Mouse (Mus musculus): ENCODE data around the gene Serinc2. TPM values are rescaled to one million over a fixed set of nuclear protein-coding genes. Genes with fewer than 3 reads are reported as not detected.
A peak's percentile ranks its signal among the peaks of the same experiment; 100 is the strongest.

Serinc2 gene
- total and polyA plus RNA-seq, 3 experiments = 0.08 to 0.20 TPM; not detected in 1

DNA sequence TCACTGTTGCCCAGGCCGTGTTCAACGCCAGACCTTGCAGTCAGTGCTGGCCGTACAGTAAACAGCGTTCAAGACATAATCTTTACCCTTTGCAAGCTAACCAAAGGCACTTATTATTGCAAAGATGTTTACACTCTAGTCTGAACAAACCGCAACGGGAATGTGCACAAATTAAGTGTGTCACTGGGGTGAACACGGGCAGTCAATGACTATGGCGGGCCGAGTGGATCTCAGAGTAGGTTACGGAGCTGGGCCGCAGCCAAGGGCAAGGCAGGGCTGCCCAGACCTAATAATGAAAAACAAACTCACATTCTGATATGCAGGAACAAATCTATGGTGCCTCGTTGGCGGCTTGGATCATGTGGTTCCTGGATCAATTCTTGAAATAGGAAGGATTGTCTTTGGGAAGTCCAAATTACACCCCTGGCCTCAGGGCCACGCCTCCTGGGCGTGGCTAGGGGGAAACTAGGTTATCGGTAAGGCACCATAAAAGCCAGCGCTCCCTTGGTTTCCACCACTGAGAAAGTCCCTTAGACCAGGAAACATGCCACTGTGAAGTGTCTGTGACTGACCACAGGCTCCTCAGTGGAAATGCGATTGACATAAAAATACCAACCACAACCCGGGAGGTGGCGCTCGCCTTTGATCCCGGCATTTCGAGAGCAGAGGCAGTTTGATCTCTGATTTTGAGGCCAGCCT lies 16.2 kb upstream of the Serinc2 start:
- dilution Hi-C loops (cut with MboI; ENCODE audit: extremely low pct_ligation_motif_present, extremely low pct_unique_long_range_greater_than_20kb, low sequenced_read_pairs) (no loop called here), in situ Hi-C loops (cut with MboI; ENCODE audit: low pct_ligation_motif_present, low pct_unique_long_range_greater_than_20kb, low sequenced_read_pairs) (no loop called here)
- TF ChIP-seq CTCF (conservative IDR thresholded peaks at IDR 0.05 in 1 of 2, IDR thresholded peaks at IDR 0.05 in 1 of 2; ENCODE audit: low read depth in 2 of 2, low read length in 2 of 2) (peak in 1 of 2 experiments; percentile 20; a peak in 2 of 4 replicates), BHLHE40 (IDR thresholded peaks at IDR 0.05; ENCODE audit: low read depth, low read length) (no peak), MEF2A (IDR thresholded peaks at IDR 0.05; ENCODE audit: borderline replicate concordance, low read depth, low read length) (no peak), JUN (IDR thresholded peaks at IDR 0.05; ENCODE audit: insufficient read depth, low read depth, low read length) (no peak), TCF12 (IDR thresholded peaks at IDR 0.05; ENCODE audit: low read depth, low read length) (no peak), MAZ (IDR thresholded peaks at IDR 0.05; ENCODE audit: low read depth, low read length) (no peak), MXI1 (IDR thresholded peaks at IDR 0.05; ENCODE audit: low read depth, low read length) (no peak)
- Histone ChIP-seq H3K4me1 (ENCODE audit: control insufficient read depth in 1 of 2, insufficient read depth in 2 of 2) (peaks cover 0 to 4% of the 10 kb centered on the region in 2 experiments; a peak in 1 of 4 replicates), H3K9me3 (replicated peaks; ENCODE audit: low read length) (no peaks in the 10 kb centered on the region), H3K4me2 (ENCODE audit: insufficient read depth, low read depth, poor library complexity, severe bottlenecking) (no peak overlapping the region), H3K79me2 (replicated peaks; ENCODE audit: control insufficient read depth, extremely low read depth, insufficient read depth, poor library complexity, severe bottlenecking) (no peaks in the 10 kb centered on the region), H3K36me3 (replicated peaks in 1 of 2; ENCODE audit: control insufficient read depth in 1 of 2, insufficient read depth in 1 of 2, low read length in 1 of 2) (no peaks in the 10 kb centered on the region), H3K27ac (ENCODE audit: insufficient read depth, low read depth) (no peak overlapping the region), H3K9ac (ENCODE audit: insufficient read depth, low read depth) (no peak overlapping the region), H3K4me3 (replicated peaks in 1 of 3; ENCODE audit: low read depth in 2 of 3, low read length in 2 of 3, poor library complexity in 1 of 3) (no peak overlapping the region), H3K27me3 (replicated peaks) (peaks cover 51% of the 10 kb centered on the region)
- DNase-seq (ENCODE audit: extremely low read depth) = no peak

GRCm38 (mm10) chr4:130294513-130294912 lies 15.5 kb upstream of the Serinc2 start:
- DNase-seq (ENCODE audit: extremely low read depth) = no peak
- no peak overlapping the region for H3K4me3 ChIP-seq (replicated peaks in 1 of 3; ENCODE audit: low read depth in 2 of 3, low read length in 2 of 3, poor library complexity in 1 of 3)
- no peaks in the 10 kb centered on the region for H3K36me3 ChIP-seq (replicated peaks in 1 of 2; ENCODE audit: control insufficient read depth in 1 of 2, insufficient read depth in 1 of 2, low read length in 1 of 2)
- in situ Hi-C loops (cut with MboI; ENCODE audit: low pct_ligation_motif_present, low pct_unique_long_range_greater_than_20kb, low sequenced_read_pairs) (loop anchor here (5.0 kb wide), 1 partner anchor 97 kb away; no protein-coding TSS in a partner anchor), dilution Hi-C loops (cut with MboI; ENCODE audit: extremely low pct_ligation_motif_present, extremely low pct_unique_long_range_greater_than_20kb, low sequenced_read_pairs) (no loop called here)
- no peak for TF ChIP-seq POLR2A (IDR thresholded peaks at IDR 0.05; ENCODE audit: low read depth, low read length)
- TF ChIP-seq CTCF (conservative IDR thresholded peaks at IDR 0.05 in 1 of 2, IDR thresholded peaks at IDR 0.05 in 1 of 2; ENCODE audit: low read depth in 2 of 2, low read length in 2 of 2) = no peak
- no peak for TF ChIP-seq NELFE (IDR thresholded peaks at IDR 0.05; ENCODE audit: low read depth, low read length)
- TF ChIP-seq USF1 (IDR thresholded peaks at IDR 0.05; ENCODE audit: low read depth, low read length) = no peak
- H3K4me2 ChIP-seq (ENCODE audit: insufficient read depth, low read depth, poor library complexity, severe bottlenecking) = no peak overlapping the region
- peaks cover 50% of the 10 kb centered on the region for H3K27me3 ChIP-seq (replicated peaks)
- H3K4me1 ChIP-seq (ENCODE audit: control insufficient read depth in 1 of 2, insufficient read depth in 2 of 2) = peaks cover 0 to 4% of the 10 kb centered on the region in 2 experiments; a peak in 1 of 4 replicates
- no peak overlapping the region for H3K9ac ChIP-seq (ENCODE audit: insufficient read depth, low read depth)
- H3K9me3 ChIP-seq (replicated peaks; ENCODE audit: low read length) = no peaks in the 10 kb centered on the region
- H3K27ac ChIP-seq (ENCODE audit: insufficient read depth, low read depth) = no peak overlapping the region
- H3K79me2 ChIP-seq (replicated peaks; ENCODE audit: control insufficient read depth, extremely low read depth, insufficient read depth, poor library complexity, severe bottlenecking) = no peaks in the 10 kb centered on the region

DNA sequence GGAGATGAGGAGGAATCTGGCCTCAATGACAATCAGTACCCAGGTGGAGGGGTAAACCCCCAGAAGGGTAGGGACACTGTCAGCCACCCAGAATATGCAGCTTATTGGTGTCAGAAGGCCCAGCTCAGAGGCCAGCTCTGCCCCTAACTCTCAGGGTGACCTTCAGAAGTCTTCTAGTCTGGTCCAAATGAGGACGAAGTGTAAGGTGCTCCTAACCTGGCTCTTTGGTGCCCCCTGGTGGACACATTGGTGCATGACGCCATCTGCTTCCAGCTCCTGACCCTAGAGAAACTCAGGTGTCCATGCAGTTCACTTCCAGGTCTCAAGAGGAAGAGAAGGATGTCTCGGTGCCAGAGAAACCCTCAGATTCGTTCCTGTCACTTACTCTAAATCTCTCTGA lies 13.3 kb upstream of the Serinc2 start:
- in situ Hi-C loops (cut with MboI; ENCODE audit: low pct_ligation_motif_present, low pct_unique_long_range_greater_than_20kb, low sequenced_read_pairs) = loop anchor here (5.0 kb wide), 1 partner anchor 95 kb away; no protein-coding TSS in a partner anchor
- H3K27ac ChIP-seq (ENCODE audit: insufficient read depth, low read depth) = no peak overlapping the region
- H3K9ac ChIP-seq (ENCODE audit: insufficient read depth, low read depth) = no peak overlapping the region

More for the DNA sequence above, 13.3 kb upstream of the Serinc2 start:
- peaks cover 62% of the 10 kb centered on the region for H3K27me3 ChIP-seq (replicated peaks)
- DNase-seq (ENCODE audit: extremely low read depth) = peak; percentile 78
- TF ChIP-seq MAZ (IDR thresholded peaks at IDR 0.05; ENCODE audit: low read depth, low read length) (no peak), ZKSCAN1 (IDR thresholded peaks at IDR 0.05; ENCODE audit: borderline replicate concordance, low read depth, low read length) (no peak), SIN3A (IDR thresholded peaks at IDR 0.05; ENCODE audit: low read length) (no peak), PAX5 (IDR thresholded peaks at IDR 0.05; ENCODE audit: low read length) (no peak), JUN (IDR thresholded peaks at IDR 0.05; ENCODE audit: insufficient read depth, low read depth, low read length) (no peak), RAD21 (IDR thresholded peaks at IDR 0.05; ENCODE audit: low read depth, low read length) (peak; percentile 88), CHD1 (IDR thresholded peaks at IDR 0.05; ENCODE audit: low read depth, low read length) (no peak), SMC3 (IDR thresholded peaks at IDR 0.05; ENCODE audit: low read depth, low read length) (peak; percentile 89), GABPA (IDR thresholded peaks at IDR 0.05; ENCODE audit: insufficient replicate concordance, low read depth, low read length) (no peak), KAT2A (IDR thresholded peaks at IDR 0.05; ENCODE audit: insufficient replicate concordance, low read length) (no peak), CTCF (conservative IDR thresholded peaks at IDR 0.05 in 1 of 2, IDR thresholded peaks at IDR 0.05 in 1 of 2; ENCODE audit: low read depth in 2 of 2, low read length in 2 of 2) (peak; percentile 93 to 97), RCOR1 (conservative IDR thresholded peaks at IDR 0.05; ENCODE audit: low read depth, low read length) (no peak), USF1 (IDR thresholded peaks at IDR 0.05; ENCODE audit: low read depth, low read length) (no peak), TCF12 (IDR thresholded peaks at IDR 0.05; ENCODE audit: low read depth, low read length) (no peak), JUND (conservative IDR thresholded peaks at IDR 0.05; ENCODE audit: low read depth, low read length) (no peak), POLR2A (IDR thresholded peaks at IDR 0.05; ENCODE audit: low read depth, low read length) (no peak), EP300 (IDR thresholded peaks at IDR 0.05; ENCODE audit: low read length) (no peak), ZNF384 (IDR thresholded peaks at IDR 0.05; ENCODE audit: low read depth, low read length) (no peak), ZMIZ1 (IDR thresholded peaks at IDR 0.05; ENCODE audit: low read depth, low read length) (no peak)
- no peaks in the 10 kb centered on the region for H3K79me2 ChIP-seq (replicated peaks; ENCODE audit: control insufficient read depth, extremely low read depth, insufficient read depth, poor library complexity, severe bottlenecking)
- no peaks in the 10 kb centered on the region for H3K36me3 ChIP-seq (replicated peaks in 1 of 2; ENCODE audit: control insufficient read depth in 1 of 2, insufficient read depth in 1 of 2, low read length in 1 of 2)
- H3K4me2 ChIP-seq (ENCODE audit: insufficient read depth, low read depth, poor library complexity, severe bottlenecking) = no peak overlapping the region
- peaks cover 0 to 4% of the 10 kb centered on the region in 2 experiments; a peak in 1 of 4 replicates for H3K4me1 ChIP-seq (ENCODE audit: control insufficient read depth in 1 of 2, insufficient read depth in 2 of 2)
- H3K4me3 ChIP-seq (replicated peaks in 1 of 3; ENCODE audit: low read depth in 2 of 3, low read length in 2 of 3, poor library complexity in 1 of 3) = no peak overlapping the region
- dilution Hi-C loops (cut with MboI; ENCODE audit: extremely low pct_ligation_motif_present, extremely low pct_unique_long_range_greater_than_20kb, low sequenced_read_pairs) = no loop called here
- H3K9me3 ChIP-seq (replicated peaks; ENCODE audit: low read length) = no peaks in the 10 kb centered on the region
